Mouse (Mus musculus) liver, postnatal 0 days (tissue): ENCODE measurements around the gene Bend4.

Experiments used
- CTCF ChIP-seq: sonication (generic); IDR thresholded peaks from 2 replicates; pipeline ENCODE4 v1.5.1; 2016; ENCODE audit warnings: antibody characterized with exemption, low read depth
- EP300 ChIP-seq: IDR thresholded peaks from 2 replicates; pipeline ENCODE4 v1.6.1; 2016; ENCODE audit warnings: antibody characterized with exemption, low read depth, mild to moderate bottlenecking

DNA sequence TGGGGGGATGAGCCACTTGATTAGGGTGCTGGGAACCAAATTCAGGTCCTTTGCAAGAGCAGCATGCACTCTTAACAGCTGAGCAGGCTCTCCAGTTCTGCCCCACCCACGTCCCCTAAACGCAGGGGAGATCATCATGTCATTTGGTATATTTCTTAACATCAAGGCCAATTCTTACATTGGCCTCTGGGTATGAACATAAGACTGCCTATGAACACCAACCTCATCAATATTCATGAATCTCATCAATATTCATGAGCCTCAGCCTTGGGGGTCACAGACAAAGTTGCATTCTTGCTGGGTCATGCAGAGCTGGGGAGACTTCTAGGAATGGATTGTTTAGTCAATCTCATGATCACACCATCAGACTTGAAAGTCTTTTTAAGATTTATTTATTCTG, 46.4 kb downstream of the Bend4 start:
- TF ChIP-seq CTCF, result no peak
- no peak for TF ChIP-seq EP300
